Mouse (Mus musculus): ENCODE results near the gene Tollip.

DNA sequence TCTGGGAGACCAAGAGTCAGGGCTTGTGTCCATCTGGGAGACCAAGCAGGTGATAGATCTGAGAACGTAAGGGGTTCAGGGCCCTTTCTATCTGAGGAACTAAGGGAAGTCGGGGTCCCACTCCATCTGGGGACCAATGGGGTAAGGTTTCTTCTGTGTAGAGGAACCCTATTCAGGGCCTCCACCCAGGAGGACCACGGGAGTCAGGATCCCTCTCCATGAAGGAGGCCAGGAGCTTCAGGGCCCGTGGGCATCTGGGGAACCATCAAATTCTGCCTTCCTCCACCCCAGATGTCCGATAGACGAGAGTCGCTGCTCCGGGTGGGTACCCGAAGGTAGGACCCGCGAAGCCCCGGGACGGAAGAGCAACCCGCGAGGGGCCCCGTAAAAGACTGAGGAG is 16.5 kb downstream of the Tollip start:
- TF ChIP-seq CTCF (IDR thresholded peaks at IDR 0.05; ENCODE audit: control insufficient read depth, insufficient read depth, insufficient replicate concordance, low read depth, low read length) (no peak), POLR2A (IDR thresholded peaks at IDR 0.05; ENCODE audit: control insufficient read depth, low read depth, low read length) (no peak)
